Mouse (Mus musculus) heart, embryonic 15.5 days (tissue): ENCODE measurements at regions not wholly inside any gene's neighbourhood (a gene's known extent, or its start where the extent isn't known, plus 50 kb on each side); places are given as distances from the start of the nearest gene placed in this dataset.

Experiments
- ATAC-seq: fragments of 200-750 bp; cut with Nextera tagmentation; replicated peaks from 2 replicates; pipeline ENCODE4 v1.8.0; 2017; ENCODE audit warnings: low read depth, moderate TSS enrichment; ENCODE audit not compliant: insufficient number of reproducible peaks, insufficient read depth, low FRiP score
- H3K27ac ChIP-seq: fragments of 300-500 bp; sonication (generic); 2 replicates; pipeline ENCODE4 v1.5.1; 2015; ENCODE audit warnings: mild to moderate bottlenecking, inconsistent platforms
- H3K27me3 ChIP-seq: fragments of 300-500 bp; sonication (generic); 2 replicates; pipeline ENCODE4 v1.6.1; 2015; ENCODE audit warnings: inconsistent platforms
- H3K36me3 ChIP-seq: fragments of 300-500 bp; sonication (generic); 2 replicates; pipeline ENCODE4 v1.6.1; 2015; ENCODE audit warnings: mild to moderate bottlenecking, inconsistent platforms
- H3K4me1 ChIP-seq: fragments of 300-500 bp; sonication (generic); replicated peaks from 2 replicates; pipeline ENCODE4 v1.6.1; 2015; ENCODE audit warnings: inconsistent platforms
- H3K4me2 ChIP-seq: fragments of 300-500 bp; sonication (generic); 2 replicates; pipeline ENCODE4 v1.6.1; 2015; ENCODE audit warnings: inconsistent platforms, mild to moderate bottlenecking, moderate library complexity
- H3K4me3 ChIP-seq: fragments of 300-500 bp; sonication (generic); 2 replicates; pipeline ENCODE4 v1.5.1; 2015; ENCODE audit warnings: mild to moderate bottlenecking, inconsistent platforms
- H3K9ac ChIP-seq: fragments of 300-500 bp; sonication (generic); 2 replicates; pipeline ENCODE4 v1.6.1; 2015; ENCODE audit warnings: mild to moderate bottlenecking, inconsistent platforms
- H3K9me3 ChIP-seq: fragments of 300-500 bp; sonication (generic); replicated peaks from 2 replicates; pipeline ENCODE4 v1.6.1; 2016; ENCODE audit warnings: inconsistent platforms
- WGBS: fragments of 180-500 bp; shearing (Covaris S2); methylation state at CpG from one replicate; pipeline ENCODE4 v1.1.7; 2015; ENCODE audit warnings: mixed read lengths; 5-methylcytosine and 5-hydroxymethylcytosine counted together

DNA sequence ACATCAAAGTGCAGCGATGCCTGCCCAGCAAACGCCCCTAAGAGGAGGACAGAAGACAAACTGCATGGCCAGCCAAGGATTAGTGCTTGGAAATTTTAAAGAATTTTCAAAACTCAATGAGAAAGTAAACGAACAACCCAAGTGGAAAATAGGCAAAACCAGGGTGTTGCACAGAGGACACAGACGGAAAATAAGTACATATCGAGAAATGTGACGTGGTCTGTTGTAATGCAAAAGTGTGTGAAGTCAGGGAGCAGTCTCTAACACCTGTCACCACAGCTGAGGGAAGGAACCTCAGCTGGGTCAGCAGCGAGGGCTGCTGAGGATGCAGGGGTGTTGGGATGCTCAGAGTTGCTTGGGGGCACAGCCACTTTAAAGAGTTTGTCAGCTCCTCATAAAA lies 137.2 kb downstream of the Cdh26 start:
- H3K9me3 ChIP-seq, result no peaks in the 10 kb centered on the region
- H3K4me3 ChIP-seq, result no peak overlapping the region
- H3K4me1 ChIP-seq, result no peaks in the 10 kb centered on the region; the same call in 1 of the 2 replicates
- no peaks in the 10 kb centered on the region for H3K36me3 ChIP-seq
- H3K9ac ChIP-seq, result no peak overlapping the region
- no peaks in the 10 kb centered on the region for H3K27me3 ChIP-seq
- 75% methylated on average over 7 of the region's 7 CpGs for WGBS
- no peak for ATAC-seq
- H3K27ac ChIP-seq, result no peak overlapping the region
- H3K4me2 ChIP-seq, result no peak overlapping the region

GRCm38 (mm10) chr2:178572301-178572700 lies 142.0 kb downstream of the Cdh26 start:
- no peak for ATAC-seq
- H3K9me3 ChIP-seq, result no peaks in the 10 kb centered on the region
- no peak overlapping the region for H3K27ac ChIP-seq
- H3K27me3 ChIP-seq, result peaks cover 9% of the 10 kb centered on the region; the same call in 1 of the 2 replicates
- 0 out of 2 replicates have a peak, but pooled peaks cover 3% of the 10 kb centered on the region for H3K4me1 ChIP-seq
- no peak overlapping the region for H3K9ac ChIP-seq
- H3K4me2 ChIP-seq, result no peak overlapping the region
- H3K36me3 ChIP-seq, result no peaks in the 10 kb centered on the region
- WGBS, result 82% methylated on average over 5 of the region's 5 CpGs
- H3K4me3 ChIP-seq, result no peak overlapping the region

DNA sequence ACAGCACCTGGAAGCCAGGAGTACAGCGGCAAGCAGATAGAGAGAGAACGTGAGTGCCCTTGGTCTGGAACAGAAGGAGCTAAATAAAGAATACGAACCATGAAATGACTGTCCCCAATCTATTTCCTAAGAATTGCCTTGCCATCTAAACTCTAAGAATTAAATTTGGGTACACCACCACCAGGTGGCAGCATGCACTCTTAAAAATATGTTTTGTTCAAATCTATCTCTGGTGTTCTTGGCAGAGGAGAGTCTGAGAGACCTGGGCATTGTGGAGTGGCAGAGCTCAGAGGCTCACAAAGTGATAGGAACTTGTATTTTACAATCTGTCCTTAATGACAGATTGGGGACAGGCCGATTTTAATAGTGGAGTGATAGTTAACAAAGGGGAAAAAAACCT lies 144.5 kb downstream of the Cdh26 start:
- Histone ChIP-seq H3K4me2 (no peak overlapping the region), H3K9ac (no peak overlapping the region), H3K9me3 (no peaks in the 10 kb centered on the region), H3K4me1 (0 out of 2 replicates have a peak, but pooled peaks cover 5% of the 10 kb centered on the region), H3K4me3 (no peak overlapping the region), H3K27me3 (peaks cover 16% of the 10 kb centered on the region; the same call in 1 of the 2 replicates), H3K27ac (no peak overlapping the region), H3K36me3 (no peaks in the 10 kb centered on the region)
- WGBS, result 42% methylated on average over 4 of the region's 4 CpGs
- ATAC-seq, result no peak

- H3K4me1 ChIP-seq, result 0 out of 2 replicates have a peak, but pooled peaks cover 5% of the 10 kb centered on the region
- 41% methylated on average over 6 of the region's 6 CpGs for WGBS
- H3K9me3 ChIP-seq, result no peaks in the 10 kb centered on the region
- H3K36me3 ChIP-seq, result no peaks in the 10 kb centered on the region
- ATAC-seq, result no peak
- H3K27ac ChIP-seq, result no peak overlapping the region
- H3K27me3 ChIP-seq, result peaks cover 16% of the 10 kb centered on the region; the same call in 1 of the 2 replicates
- H3K4me2 ChIP-seq, result no peak overlapping the region
- H3K4me3 ChIP-seq, result no peak overlapping the region
- H3K9ac ChIP-seq, result no peak overlapping the region
Observed at GRCm38 (mm10) chr2:178575403-178575802, 145.1 kb downstream of the Cdh26 start.

DNA sequence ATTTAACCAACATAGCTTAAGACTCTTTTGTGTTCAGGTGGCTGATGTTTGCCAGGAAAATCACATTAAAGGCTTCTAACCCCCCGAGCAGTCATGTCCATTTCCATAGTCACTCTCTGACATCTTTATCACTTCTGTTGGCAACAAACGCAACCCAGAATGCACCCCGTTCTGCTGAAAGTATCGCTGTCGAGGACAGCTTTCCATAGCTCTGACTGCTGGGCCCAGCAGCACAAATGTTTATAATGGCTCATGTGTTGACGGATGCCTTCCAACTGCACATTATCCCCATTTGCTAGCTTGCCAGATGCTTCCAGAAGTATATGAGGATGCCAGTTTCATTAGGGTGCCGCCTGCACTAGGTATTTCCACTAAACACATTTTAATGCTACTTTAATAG lies 145.7 kb downstream of the Cdh26 start:
- H3K27ac ChIP-seq, result no peak overlapping the region
- no peak for ATAC-seq
- WGBS, result 39% methylated on average over 7 of the region's 7 CpGs
- no peaks in the 10 kb centered on the region for H3K36me3 ChIP-seq
- H3K4me2 ChIP-seq, result no peak overlapping the region
- peaks cover 16% of the 10 kb centered on the region; the same call in 1 of the 2 replicates for H3K27me3 ChIP-seq
- no peak overlapping the region for H3K4me3 ChIP-seq
- H3K9me3 ChIP-seq, result no peaks in the 10 kb centered on the region
- H3K9ac ChIP-seq, result no peak overlapping the region
- 0 out of 2 replicates have a peak, but pooled peaks cover 5% of the 10 kb centered on the region for H3K4me1 ChIP-seq

DNA sequence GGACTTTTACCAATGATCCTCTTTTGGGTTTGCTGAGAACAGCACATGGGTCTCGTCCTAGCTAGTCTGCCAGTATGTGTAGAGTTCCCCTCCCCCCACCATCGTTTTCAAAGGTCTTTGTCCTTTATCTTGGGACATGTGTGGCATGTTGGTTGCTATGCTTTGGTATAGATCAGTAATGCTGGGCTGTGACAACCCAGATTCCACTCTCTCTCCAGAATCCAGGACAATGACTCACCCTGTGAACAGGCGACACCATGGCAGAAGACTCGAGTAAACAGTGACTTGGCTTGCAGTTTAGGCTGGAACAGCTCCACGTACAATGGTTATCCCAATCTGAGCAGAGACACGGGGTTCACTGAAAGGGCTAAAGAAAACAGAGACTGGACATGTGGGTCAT lies 149.2 kb downstream of the Cdh26 start:
- 53% methylated on average over 6 of the region's 6 CpGs for WGBS
- Histone ChIP-seq H3K4me3 (no peak overlapping the region), H3K4me2 (no peak overlapping the region), H3K9me3 (no peaks in the 10 kb centered on the region), H3K9ac (no peak overlapping the region), H3K27me3 (0 out of 2 replicates have a peak, but pooled peaks cover 6% of the 10 kb centered on the region), H3K36me3 (no peaks in the 10 kb centered on the region), H3K27ac (no peak overlapping the region), H3K4me1 (0 out of 2 replicates have a peak, but pooled peaks cover 5% of the 10 kb centered on the region)
- ATAC-seq, result no peak

- Histone ChIP-seq H3K4me3 (no peak overlapping the region), H3K9me3 (no peaks in the 10 kb centered on the region), H3K4me1 (0 out of 2 replicates have a peak, but pooled peaks cover 4% of the 10 kb centered on the region), H3K36me3 (no peaks in the 10 kb centered on the region), H3K4me2 (no peak overlapping the region), H3K9ac (no peak overlapping the region), H3K27ac (no peak overlapping the region), H3K27me3 (0 out of 2 replicates have a peak, but pooled peaks cover 6% of the 10 kb centered on the region)
- WGBS, result 74% methylated on average over 12 of the region's 12 CpGs
- ATAC-seq, result no peak
Observed at GRCm38 (mm10) chr2:178581306-178581705, 151.0 kb downstream of the Cdh26 start.

GRCm38 (mm10) chr2:178584970-178585566 lies 154.7 kb downstream of the Cdh26 start:
- Histone ChIP-seq H3K27ac (no peak overlapping the region), H3K4me2 (no peak overlapping the region), H3K4me1 (no peaks in the 10 kb centered on the region), H3K9me3 (no peaks in the 10 kb centered on the region), H3K9ac (no peak overlapping the region), H3K27me3 (no peaks in the 10 kb centered on the region), H3K4me3 (no peak overlapping the region), H3K36me3 (no peaks in the 10 kb centered on the region)
- ATAC-seq, result no peak
- WGBS, result 63% methylated on average over 5 of the region's 5 CpGs

DNA sequence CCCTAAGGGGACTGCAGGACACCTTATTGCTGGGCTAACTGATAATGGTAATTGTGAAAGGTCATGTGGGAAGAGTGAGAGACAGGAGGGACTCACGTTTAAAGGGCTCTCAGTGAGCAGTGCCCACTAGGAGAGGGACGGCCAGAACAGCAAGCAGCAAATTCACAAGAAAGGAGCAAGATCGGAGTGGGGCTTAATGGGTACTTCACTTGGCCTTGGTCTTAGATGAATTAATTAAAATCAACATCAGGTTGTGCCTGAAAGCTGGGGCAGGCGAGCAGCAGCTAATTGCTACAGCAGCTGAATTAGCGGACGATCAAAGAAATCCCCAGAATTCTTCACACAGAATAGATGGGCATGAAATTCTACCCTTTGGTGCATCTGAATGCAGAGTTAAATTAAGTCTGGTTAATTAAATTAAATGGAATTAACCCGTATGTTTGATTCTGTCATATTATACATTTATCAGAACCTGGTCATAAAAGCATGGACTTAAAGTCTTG lies 156.9 kb downstream of the Cdh26 start:
- H3K27me3 ChIP-seq, result no peaks in the 10 kb centered on the region
- no peaks in the 10 kb centered on the region for H3K36me3 ChIP-seq
- no peaks in the 10 kb centered on the region for H3K9me3 ChIP-seq
- H3K9ac ChIP-seq, result no peak overlapping the region
- H3K4me2 ChIP-seq, result no peak overlapping the region
- ATAC-seq, result no peak
- no peaks in the 10 kb centered on the region for H3K4me1 ChIP-seq
- no peak overlapping the region for H3K27ac ChIP-seq
- 74% methylated on average over 7 of the region's 7 CpGs for WGBS
- no peak overlapping the region for H3K4me3 ChIP-seq

GRCm38 (mm10) chr2:178593743-178594142 lies 163.4 kb downstream of the Cdh26 start:
- no peak overlapping the region for H3K27ac ChIP-seq
- no peak overlapping the region for H3K9ac ChIP-seq
- H3K4me3 ChIP-seq, result no peak overlapping the region
- no peaks in the 10 kb centered on the region for H3K36me3 ChIP-seq
- H3K9me3 ChIP-seq, result no peaks in the 10 kb centered on the region
- WGBS, result 49% methylated on average over 9 of the region's 9 CpGs
- ATAC-seq, result peak; percentile 27; the same call in 1 of the 2 replicates
- peaks cover 8% of the 10 kb centered on the region for H3K4me1 ChIP-seq
- peaks cover 4% of the 10 kb centered on the region; the same call in 1 of the 2 replicates for H3K27me3 ChIP-seq
- H3K4me2 ChIP-seq, result no peak overlapping the region

DNA sequence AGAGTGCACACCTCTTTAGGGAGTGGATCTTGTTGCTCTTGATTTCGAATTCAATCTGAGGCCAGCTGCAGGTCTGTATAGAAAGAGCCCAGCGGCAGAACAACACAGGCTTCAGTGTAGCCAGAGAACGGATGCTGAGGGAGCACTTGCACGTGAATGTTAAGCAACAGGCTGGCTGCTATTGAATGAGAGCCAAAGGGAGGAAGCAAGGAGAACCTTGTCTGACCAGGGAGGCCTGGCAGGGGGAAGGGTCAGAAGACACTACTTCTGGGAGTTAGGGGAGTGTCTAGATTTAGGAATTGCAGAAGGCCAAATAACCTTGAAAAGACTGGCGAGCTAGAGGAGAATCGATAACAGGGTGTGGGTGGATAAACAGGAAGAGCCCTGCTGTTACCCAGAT lies 163.8 kb downstream of the Cdh26 start:
- H3K9me3 ChIP-seq, result no peaks in the 10 kb centered on the region
- H3K4me1 ChIP-seq, result peaks cover 8% of the 10 kb centered on the region
- H3K36me3 ChIP-seq, result no peaks in the 10 kb centered on the region
- H3K9ac ChIP-seq, result no peak overlapping the region
- no peak overlapping the region for H3K27ac ChIP-seq
- peaks cover 4% of the 10 kb centered on the region; the same call in 1 of the 2 replicates for H3K27me3 ChIP-seq
- no peak for ATAC-seq
- 32% methylated on average over 6 of the region's 6 CpGs for WGBS
- H3K4me3 ChIP-seq, result no peak overlapping the region
- H3K4me2 ChIP-seq, result no peak overlapping the region
